Mouse (Mus musculus): ENCODE results near the gene Snrpd3.
"Not testable (repeated sequence)": the region's sequence is repeated elsewhere in the genome, so short reads cannot be mapped to it uniquely, and the experiment has no call there.

The Snrpd3 gene

DNA sequence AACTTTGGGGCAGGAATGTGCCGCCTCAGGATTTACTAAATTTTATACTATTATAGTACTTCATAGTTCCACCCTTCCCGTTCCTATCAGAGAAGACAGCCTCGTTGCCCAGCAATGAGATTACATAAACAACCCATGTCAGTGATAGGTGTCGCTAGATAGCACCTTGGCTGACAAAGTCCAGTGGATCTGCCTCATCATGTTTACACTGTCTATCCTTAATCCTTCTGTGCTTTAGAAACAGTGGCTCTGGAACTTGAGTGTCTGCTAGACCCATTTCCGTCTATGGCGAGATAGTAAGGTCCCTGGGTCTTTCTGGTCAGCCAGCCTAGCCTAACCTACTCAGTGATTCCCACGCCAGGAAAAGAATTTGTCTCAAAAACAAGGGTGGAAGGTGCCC is 17.0 kb upstream of the Snrpd3 start:
- CTCF ChIA-PET, result interaction anchor here (0.6 kb wide), 1 partner anchor 81 kb away, joined by 6 read pairs; no protein-coding TSS in a partner anchor

- CTCF ChIA-PET, result interaction anchor here (0.5 kb wide), 1 partner anchor 10 kb away, joined by 3 read pairs; no protein-coding TSS in a partner anchor
These were observed 15.7 kb upstream of the Snrpd3 start for GRCm38 (mm10) chr10:75501641-75502040.

DNA sequence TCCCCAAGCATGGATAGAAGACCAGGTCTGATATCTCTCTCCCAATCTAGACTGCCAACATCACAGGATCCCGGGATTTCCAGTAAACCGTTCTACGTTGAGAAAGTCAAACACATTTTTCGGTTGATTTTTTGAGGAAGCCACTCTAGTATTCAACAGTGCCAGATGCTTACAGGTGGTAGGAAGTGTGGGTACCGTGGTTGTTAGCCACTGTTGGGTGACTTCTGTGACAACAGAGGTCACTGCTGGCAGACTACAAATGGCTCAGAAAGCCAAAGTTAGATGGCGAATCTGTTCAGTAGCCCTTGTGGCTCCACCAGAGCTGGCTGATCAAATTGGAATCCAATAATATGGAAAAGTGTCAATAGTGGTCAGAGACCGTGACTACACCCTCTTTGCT is 13.7 kb upstream of the Snrpd3 start:
- CTCF ChIA-PET, result no interaction called here

- CTCF ChIA-PET, result no interaction called here
These were observed 12.9 kb upstream of the Snrpd3 start for GRCm38 (mm10) chr10:75504234-75505129.

DNA sequence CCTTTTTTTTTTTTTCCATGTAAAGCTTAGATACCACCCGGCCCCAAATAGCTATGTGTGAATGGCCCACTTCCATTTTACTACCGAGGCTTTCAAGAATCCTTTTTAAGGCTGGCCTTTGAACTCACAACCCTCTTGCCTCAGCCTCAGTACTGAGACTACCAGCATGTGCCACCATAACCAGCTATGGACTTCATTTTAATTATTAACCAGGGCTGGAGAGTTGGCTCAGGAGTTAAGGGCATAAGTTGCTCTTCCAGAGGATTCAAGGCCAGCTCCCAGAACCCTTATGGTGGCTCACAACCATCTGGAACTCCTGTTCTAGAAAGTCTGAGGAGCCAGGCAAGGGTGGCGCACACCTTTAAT is 12.2 kb upstream of the Snrpd3 start:
- CTCF ChIA-PET, result no interaction called here

- CTCF ChIA-PET, result interaction anchor here (0.6 kb wide), 1 partner anchor 16 kb away, joined by 9 read pairs; no protein-coding TSS in a partner anchor
These were observed 11.4 kb upstream of the Snrpd3 start for GRCm38 (mm10) chr10:75505928-75506327.

- CTCF ChIA-PET, result interaction anchor here (0.6 kb wide), 1 partner anchor 11 kb away, joined by 3 read pairs; no protein-coding TSS in a partner anchor
These were observed 6.9 kb upstream of the Snrpd3 start for GRCm38 (mm10) chr10:75510446-75510845.

DNA sequence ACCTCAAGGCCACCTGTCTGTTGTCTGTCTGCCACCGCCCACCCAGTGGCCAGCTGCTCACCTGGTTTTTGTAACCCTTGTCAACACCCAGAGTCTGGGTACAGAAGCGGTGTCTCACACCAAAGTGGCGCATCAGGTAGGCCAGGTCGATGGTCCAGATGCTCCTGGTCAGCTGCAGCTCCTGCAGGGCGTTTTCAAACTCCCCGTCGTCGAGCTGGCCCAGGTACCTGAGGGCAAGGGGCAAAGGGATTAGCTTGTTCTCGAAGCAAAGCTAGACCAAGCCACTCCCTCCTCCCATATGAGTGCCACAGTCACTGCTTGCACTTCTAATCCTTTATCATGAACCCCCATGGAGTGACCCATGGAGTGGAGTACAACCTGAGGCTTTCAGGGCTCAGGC is 6.3 kb upstream of the Snrpd3 start:
- CTCF ChIA-PET, result no interaction called here

DNA sequence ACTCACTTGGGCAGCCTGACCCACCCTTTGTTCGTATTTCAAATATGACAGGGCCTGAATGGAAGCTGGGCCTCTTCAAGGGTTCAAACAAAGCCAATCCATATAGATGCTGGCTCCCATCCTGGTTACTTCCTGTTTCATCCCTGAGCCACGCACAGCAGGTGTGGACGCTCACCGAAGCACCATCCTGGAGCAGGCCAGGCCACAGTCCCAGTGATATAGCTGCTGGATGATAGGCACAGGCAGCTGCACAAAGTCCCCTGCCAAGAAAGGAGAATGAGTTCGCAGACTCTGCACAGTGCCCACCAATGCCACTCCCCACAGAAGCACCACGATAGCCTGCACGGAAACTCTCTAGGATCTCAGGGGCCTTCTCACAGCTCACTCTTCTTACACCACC is 5.5 kb upstream of the Snrpd3 start:
- CTCF ChIA-PET, result no interaction called here

DNA sequence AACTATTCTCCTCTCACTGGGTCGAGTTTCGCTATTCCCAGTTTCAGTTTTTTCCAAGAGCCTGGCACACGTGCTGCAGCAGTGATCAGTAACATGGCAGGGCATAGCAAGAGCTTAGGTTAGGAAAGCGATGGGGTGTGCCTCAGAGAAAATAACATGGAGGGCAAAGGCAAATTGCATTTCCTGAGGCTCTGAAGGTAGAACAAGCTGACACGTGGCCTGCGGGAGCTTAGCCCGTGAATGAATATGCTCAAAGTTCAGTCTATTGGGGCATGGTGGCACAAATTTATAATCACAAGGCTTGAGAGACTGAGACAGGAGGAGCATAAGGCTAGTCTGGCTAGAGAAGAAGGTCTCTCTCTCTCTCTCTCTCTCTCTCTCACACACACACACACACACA is 4.6 kb upstream of the Snrpd3 start:
- CTCF ChIA-PET, result no interaction called here

GRCm38 (mm10) chr10:75513306-75514067 is 3.9 kb upstream of the Snrpd3 start:
- CTCF ChIA-PET, result interaction anchor here (0.5 to 0.6 kb wide), 2 partner anchors 117 to 210 kb away, joined by 3 to 6 read pairs; no protein-coding TSS in a partner anchor

GRCm38 (mm10) chr10:75514361-75514760 is 3.0 kb upstream of the Snrpd3 start:
- CTCF ChIA-PET, result no interaction called here

DNA sequence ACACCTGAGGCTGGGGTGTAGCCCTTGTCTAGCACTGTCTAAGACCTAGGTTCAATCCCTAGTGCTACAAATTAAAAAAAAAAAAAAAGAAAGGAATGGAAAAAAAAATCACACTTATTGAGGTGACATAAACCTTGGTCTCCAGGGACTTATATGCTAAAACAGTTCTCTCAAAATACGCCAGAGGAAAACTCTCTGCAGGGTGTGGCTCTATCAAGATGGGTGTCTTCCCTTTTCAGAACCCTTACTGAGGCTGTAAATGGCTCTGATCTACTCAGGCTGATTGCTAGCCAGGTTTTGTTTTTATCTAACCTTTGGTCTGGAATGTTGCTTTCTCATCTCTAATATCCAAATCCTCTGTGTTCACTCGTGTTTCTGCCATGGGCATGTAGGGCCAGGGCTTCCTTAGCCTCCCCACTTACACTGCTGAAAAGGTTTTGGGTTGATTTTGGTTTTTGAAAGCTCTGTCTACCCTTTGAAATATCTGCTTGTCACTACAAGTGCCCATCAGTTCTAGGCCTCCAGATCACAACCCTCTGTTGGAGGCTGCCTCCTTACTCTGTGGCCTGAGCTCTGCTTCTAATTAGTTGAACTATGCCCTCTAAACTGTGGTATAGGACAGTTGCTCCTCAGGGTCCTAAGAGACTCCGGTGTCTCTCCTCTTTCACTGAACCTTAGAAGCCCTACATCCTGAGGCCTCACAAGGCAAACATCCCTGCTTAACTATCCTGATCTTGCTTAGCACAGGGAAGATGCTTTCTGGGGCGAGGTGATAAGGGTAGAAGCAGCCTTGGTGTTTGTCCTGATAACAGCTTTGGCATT is 1.9 kb upstream of the Snrpd3 start:
- CTCF ChIA-PET, result no interaction called here

- CTCF ChIA-PET, result no interaction called here
These were observed 1.2 kb upstream of the Snrpd3 start for GRCm38 (mm10) chr10:75516038-75516723.

DNA sequence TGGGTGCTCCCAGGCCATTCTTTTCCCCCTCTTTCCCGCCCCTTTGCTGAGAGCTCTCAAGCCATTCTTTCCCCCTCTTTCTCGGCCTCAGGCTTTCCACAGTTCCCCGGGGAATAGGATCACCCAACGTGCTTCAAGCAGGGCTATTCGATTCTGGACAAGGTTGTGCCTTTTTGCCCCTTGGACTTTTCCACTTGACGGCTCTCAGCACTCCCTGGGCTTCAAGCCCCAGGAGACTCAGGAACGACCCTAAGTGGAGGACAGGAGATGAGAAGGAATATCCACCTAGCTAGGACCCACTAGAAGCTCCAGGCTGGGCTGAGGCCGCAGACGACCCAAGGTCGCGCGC is 653 bp upstream of the Snrpd3 start:
- CTCF ChIA-PET, result no interaction called here

- CTCF ChIA-PET, result interaction anchor here (0.6 to 0.7 kb wide), 2 partner anchors 24 to 248 kb away, joined by 3 to 4 read pairs; no protein-coding TSS in a partner anchor
These were observed 400 bp downstream of the Snrpd3 start, which contains the start of gene Gucd1 for GRCm38 (mm10) chr10:75517758-75518143. Gene Gucd1, minus strand, starts transcription at chr10:75517972.

DNA sequence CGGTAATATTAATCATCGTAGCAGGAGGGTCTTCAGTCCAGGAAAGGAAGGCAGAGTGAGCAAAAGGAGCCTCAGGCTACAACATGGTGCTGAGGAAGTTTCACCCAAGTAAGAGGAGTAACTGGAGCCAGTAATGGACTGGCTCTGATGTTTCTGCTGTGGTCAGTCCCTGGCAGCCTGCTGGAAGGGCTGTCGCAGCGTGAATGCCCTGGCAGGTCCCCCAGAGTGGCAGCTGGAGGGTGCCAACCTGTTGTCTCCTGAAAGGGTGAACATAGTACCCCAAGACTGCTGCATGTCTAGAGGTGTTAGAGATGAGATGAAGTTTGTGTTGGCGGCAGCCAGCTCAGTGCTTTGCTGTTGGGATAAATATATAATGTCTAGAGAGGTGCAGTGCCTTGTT is 3.2 kb downstream of the Snrpd3 start:
- CTCF ChIA-PET, result no interaction called here

DNA sequence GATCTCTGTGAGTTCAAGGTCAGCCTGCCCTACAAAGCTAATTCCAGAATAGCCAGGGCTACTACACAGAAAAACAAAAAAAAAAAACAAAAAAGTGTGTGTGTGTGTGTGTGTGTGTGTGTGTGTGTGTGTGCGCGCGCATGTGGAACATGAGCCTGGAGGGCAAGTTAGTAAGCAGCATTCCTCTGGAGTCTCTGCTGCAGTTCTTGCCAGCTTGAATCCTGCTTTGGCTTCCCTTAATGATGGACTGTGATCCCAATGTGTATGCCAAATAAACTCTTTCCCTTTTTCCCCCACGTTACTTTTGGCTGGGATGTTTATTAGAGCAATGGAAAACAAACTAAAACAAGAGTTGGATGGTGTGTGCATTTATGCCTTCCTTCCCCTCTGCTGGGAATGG is 4.3 kb downstream of the Snrpd3 start:
- CTCF ChIA-PET, result interaction anchor here (0.6 kb wide), 1 partner anchor 11 kb away, joined by 3 read pairs; no protein-coding TSS in a partner anchor

DNA sequence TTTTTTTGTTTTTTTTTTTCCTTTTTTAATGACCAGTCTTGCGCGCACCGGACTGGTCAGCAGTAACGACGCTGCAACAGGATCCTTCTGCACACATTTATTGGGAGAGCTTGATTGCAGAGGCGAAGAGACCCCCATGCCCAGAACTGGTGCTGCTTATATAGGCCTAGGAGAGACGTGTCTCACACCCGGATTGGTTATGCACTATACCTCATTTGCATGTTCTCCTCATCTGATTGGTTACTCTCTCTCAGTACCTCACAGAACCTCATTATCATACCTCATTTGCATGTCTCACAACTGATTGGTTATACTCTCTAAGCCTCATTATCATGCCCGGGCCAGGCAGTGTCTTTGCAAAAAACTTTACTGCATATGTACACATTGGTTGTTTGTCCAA is 8.1 kb downstream of the Snrpd3 start:
- CTCF ChIA-PET, result not testable (repeated sequence)

GRCm38 (mm10) chr10:75530322-75530721 is 13.0 kb downstream of the Snrpd3 start:
- CTCF ChIA-PET, result no interaction called here

- CTCF ChIA-PET, result no interaction called here
These were observed 14.3 kb downstream of the Snrpd3 start for GRCm38 (mm10) chr10:75531532-75532090.

All from spleen, embryonic (tissue).